8 mouse cellular contexts compared by ENCODE assay signal in genomic region chr11:120260769-120261150, GRCm38 (mm10). TPM values are rescaled to one million over a fixed set of nuclear protein-coding genes. Genes with fewer than 3 reads are reported as not detected.
DNase-seq lines count a peak whose midpoint lies in the region; ATAC-seq lines count a peak whose summit lies in the region.
"Had no signal": no experiment of that assay in that cellular context is flagged by ENCODE, and none has a peak within 500 bp of the region (broad histone marks: within the 10 kb centered on the region; RNA-seq: fewer than 3 reads in every experiment).

No protein-coding gene starts in this region.

- H3K4me2 ChIP-seq in kidney, embryonic 15.5 days, result no peak overlapping the region
- H3K4me2 ChIP-seq in embryonic facial prominence, embryonic 14.5 days (ENCODE audit: low read depth, low read length), result peak overlapping the region; percentile 39
- no peak overlapping the region for H3K4me2 ChIP-seq in midbrain, embryonic 13.5 days (replicated peaks)

- no peak overlapping the region for H3K4me3 ChIP-seq in kidney, embryonic 15.5 days (replicated peaks)
- H3K4me3 ChIP-seq in embryonic facial prominence, embryonic 14.5 days (ENCODE audit: low read depth, low read length), result no peak overlapping the region
- no peak overlapping the region for H3K4me3 ChIP-seq in midbrain, embryonic 13.5 days (replicated peaks)

- DNase-seq in kidney, adult 18-20 months, result no peak
- DNase-seq in embryonic facial prominence, embryonic 14.5 days (ENCODE audit: low spot score), result no peak
- DNase-seq in right cerebral cortex, postnatal 25 days, result no peak
- DNase-seq in natural killer cell, adult 2 months (ENCODE audit: low spot score in 2 of 2), result no peak

- peak overlapping the region; percentile 69; the same call in 1 of the 2 replicates for H3K27ac ChIP-seq in kidney, embryonic 15.5 days
- peak overlapping the region; percentile 34; the same call in 1 of the 2 replicates for H3K27ac ChIP-seq in embryonic facial prominence, embryonic 14.5 days (replicated peaks; ENCODE audit: low read depth, low read length)
- H3K27ac ChIP-seq in midbrain, embryonic 13.5 days, result peak overlapping the region; percentile 75

- H3K27me3 ChIP-seq in kidney, embryonic 15.5 days, result no peaks in the 10 kb centered on the region
- no peaks in the 10 kb centered on the region for H3K27me3 ChIP-seq in embryonic facial prominence, embryonic 14.5 days (replicated peaks; ENCODE audit: control insufficient read depth, insufficient read depth, low read length)
- H3K27me3 ChIP-seq in midbrain, embryonic 13.5 days, result no peaks in the 10 kb centered on the region

- no peaks in the 10 kb centered on the region for H3K9me3 ChIP-seq in kidney, embryonic 15.5 days (replicated peaks)
- no peaks in the 10 kb centered on the region for H3K9me3 ChIP-seq in embryonic facial prominence, embryonic 14.5 days (ENCODE audit: control insufficient read depth, low read length)
- no peaks in the 10 kb centered on the region for H3K9me3 ChIP-seq in midbrain, embryonic 13.5 days

- WGBS in kidney, embryonic 15.5 days, result 83% methylated on average over 6 of the region's 6 CpGs
- 81% methylated on average over 6 of the region's 6 CpGs for WGBS in embryonic facial prominence, embryonic 14.5 days
- 80% methylated on average over 6 of the region's 6 CpGs for WGBS in midbrain, embryonic 13.5 days

- H3K36me3 ChIP-seq in kidney, embryonic 15.5 days, result peaks cover 15% of the 10 kb centered on the region
- H3K36me3 ChIP-seq in embryonic facial prominence, embryonic 14.5 days (ENCODE audit: control insufficient read depth, insufficient read depth, low read length), result no peaks in the 10 kb centered on the region
- H3K36me3 ChIP-seq in midbrain, embryonic 13.5 days, result peaks cover 23% of the 10 kb centered on the region

- H3K9ac ChIP-seq in kidney, embryonic 15.5 days, result no peak overlapping the region
- H3K9ac ChIP-seq in embryonic facial prominence, embryonic 14.5 days (ENCODE audit: low read depth, low read length), result no peak overlapping the region
- H3K9ac ChIP-seq in midbrain, embryonic 13.5 days (replicated peaks), result no peak overlapping the region

- no peak for ATAC-seq in kidney, embryonic 15.5 days (replicated peaks; ENCODE audit: low FRiP score)
- no peak for ATAC-seq in embryonic facial prominence, embryonic 14.5 days (ENCODE audit: low read depth)
- ATAC-seq in granulocyte monocyte progenitor cell, adult 5-6 weeks (replicated peaks; ENCODE audit: poor library complexity, severe bottlenecking), result peak; percentile 31
- no peak for ATAC-seq in midbrain, embryonic 13.5 days
- ATAC-seq: inflammation-experienced regulatory T-cells, adult 6 months had no signal

- peaks cover 96% of the 10 kb centered on the region for H3K4me1 ChIP-seq in kidney, embryonic 15.5 days
- H3K4me1 ChIP-seq in embryonic facial prominence, embryonic 14.5 days (ENCODE audit: control insufficient read depth, insufficient read depth, low read length), result peaks cover 87% of the 10 kb centered on the region
- H3K4me1 ChIP-seq in midbrain, embryonic 13.5 days (replicated peaks), result peaks cover 100% of the 10 kb centered on the region

RNA-seq across cellular contexts. Expression of gene Bahcc1, which starts 28.0 kb away (rescaled TPM):
- polyA plus RNA-seq in kidney, embryonic 15.5 days (2015; fragmentation: Nextera tagmentation; extraction: Ambion mirVana), result 11.8 and 14.1 TPM in 2 replicates
- polyA plus RNA-seq in embryonic facial prominence, embryonic 14.5 days (2014; fragmentation: Nextera tagmentation; extraction: Ambion mirVana), result 11.1 and 12.0 TPM in 2 replicates
- 22.5 and 22.9 TPM in 2 replicates for total RNA-seq in granulocyte monocyte progenitor cell, adult 5-6 weeks (2014; fragmentation: Nextera tagmentation)
- total RNA-seq in granulocyte monocyte progenitor cell, adult 5-6 weeks (2017), result 4.7 and 5.9 TPM in 2 replicates
- polyA plus RNA-seq in midbrain, embryonic 13.5 days (2015; fragmentation: Nextera tagmentation; extraction: Ambion mirVana), result 17.4 and 19.5 TPM in 2 replicates
- polyA plus RNA-seq: inflammation-experienced regulatory T-cells, adult 6 months had no signal
